Mouse (Mus musculus) heart, adult 9 months (tissue): Measurements from ENCODE around the gene Ndufv3.

Experiments
- DNase-seq, 2 experiments: peaks; one replicate each; pipeline ENCODE4 v3.0.0; 2022; ENCODE audit warnings: low spot score in 2 of 2

Gene Ndufv3

DNA sequence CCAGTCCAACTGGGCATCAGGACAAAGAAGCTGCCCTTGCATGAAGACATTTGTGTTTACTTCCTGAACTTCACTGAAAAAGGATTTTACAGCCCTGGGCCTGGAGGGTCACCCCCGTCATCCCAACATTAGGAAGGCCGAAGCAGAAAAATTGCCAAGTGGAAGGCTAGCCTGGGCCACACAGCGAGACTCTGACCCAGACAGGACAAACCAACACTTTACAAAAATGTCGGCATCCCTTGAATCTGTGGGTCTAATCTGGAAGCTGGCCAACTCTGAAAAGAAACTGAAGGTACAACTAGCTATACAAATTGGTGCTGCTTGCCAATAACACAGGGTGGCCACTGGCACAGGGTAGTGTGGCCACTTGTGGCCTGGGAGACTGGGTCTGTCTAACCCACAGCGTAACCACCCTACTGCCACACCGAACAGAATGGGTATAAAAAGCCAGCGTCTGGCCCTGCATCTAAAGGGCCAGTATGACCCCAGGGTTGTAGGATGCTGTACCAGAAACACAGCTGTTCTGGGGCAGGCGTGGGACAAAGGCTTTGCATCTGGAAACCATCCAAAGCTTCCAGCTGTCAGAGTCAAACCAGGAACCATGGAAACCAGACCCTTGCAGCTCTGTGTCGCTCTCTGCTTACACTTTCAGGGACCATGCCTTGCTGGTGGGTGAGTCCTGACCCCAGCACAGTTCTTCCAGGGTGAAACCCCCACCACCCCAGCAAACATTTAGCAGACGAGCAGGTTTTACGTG is 37.4 kb downstream of the Ndufv3 start:
- DNase-seq, result peak; percentile 68 to 71

DNA sequence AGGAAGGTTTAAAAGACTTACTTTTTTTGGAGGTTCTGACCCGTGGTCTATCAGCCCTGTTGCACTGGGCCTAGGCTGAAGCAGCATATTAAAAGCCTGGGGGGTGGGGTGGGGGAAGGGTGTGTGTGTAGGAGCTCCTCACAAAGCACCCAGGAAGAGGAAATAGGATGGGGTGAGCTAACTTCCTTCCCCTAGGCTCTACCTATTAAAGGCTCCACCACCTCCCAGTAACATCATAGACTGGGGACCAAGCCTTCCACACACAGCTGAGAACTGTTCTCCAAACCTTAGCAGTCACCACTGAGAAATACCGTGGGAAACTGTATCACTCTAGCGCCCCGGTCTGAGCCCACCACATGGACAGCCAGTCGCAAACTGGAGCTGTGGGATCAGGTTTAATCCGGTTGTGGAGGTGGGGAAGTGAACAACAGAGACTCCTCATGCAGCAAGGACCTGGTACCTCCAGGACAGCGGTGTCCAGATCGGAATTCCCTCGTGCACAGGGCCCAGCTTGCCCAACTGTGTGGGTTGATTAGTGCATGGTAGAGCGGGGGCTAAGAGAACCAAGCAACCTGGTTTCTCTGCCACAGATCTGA is 38.1 kb downstream of the Ndufv3 start:
- no peak for DNase-seq

DNA sequence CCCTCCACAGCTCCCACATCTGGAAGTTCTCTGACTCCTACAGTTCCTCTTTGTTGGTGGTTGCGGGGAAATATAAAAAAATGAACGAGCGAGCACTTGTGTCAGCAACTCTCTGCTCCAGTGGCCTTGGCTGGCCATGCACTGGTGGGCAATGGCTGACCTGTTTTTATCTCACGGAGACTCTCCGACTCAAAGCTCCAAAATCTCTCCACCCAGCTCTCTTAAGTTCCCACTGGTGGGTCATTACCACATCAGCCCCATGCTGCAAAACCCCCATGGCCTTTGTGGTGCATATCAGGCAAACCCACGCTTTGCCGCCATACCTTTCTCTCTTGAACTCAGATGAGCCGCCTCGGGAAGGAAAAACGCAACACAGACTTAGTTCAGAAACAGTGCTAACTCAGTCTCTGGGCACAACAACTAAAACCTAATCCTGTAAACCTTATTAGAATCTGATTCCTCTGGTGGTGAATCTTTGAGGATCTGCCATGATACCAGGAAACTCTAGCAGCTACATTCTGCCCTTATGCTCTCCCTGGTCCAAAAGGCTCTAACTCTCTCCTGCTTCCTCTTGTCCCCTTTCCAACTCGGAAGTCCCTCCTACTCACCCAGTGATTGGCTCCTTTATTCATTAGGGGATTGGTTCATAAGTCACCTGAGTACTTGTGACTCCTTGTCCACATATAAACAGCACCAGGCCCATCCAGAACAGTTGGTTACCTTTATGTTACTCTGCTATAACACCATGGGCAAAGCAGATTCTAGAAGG is 39.3 kb downstream of the Ndufv3 start:
- peak in 1 of 2 experiments; percentile 44 for DNase-seq

DNA sequence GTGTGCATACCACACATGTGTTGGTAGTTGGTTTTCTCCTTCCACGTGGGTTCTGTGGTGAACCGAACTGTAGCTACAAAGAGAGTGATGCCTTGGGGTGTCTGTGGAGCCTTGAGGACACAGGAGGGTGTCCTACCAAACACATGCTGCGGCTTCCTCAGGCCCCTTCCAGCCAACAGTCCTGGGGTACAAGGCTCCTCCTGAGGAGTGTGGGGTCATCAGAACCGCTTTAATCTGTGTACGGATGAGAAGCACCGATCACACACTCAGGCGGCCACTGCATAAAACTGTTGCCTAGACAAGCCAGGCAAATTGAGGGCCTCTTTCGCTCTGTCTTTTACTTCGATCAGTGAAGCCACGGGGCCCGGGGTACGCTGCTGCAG is 43.7 kb downstream of the Ndufv3 start:
- peak; percentile 33 to 52 for DNase-seq

DNA sequence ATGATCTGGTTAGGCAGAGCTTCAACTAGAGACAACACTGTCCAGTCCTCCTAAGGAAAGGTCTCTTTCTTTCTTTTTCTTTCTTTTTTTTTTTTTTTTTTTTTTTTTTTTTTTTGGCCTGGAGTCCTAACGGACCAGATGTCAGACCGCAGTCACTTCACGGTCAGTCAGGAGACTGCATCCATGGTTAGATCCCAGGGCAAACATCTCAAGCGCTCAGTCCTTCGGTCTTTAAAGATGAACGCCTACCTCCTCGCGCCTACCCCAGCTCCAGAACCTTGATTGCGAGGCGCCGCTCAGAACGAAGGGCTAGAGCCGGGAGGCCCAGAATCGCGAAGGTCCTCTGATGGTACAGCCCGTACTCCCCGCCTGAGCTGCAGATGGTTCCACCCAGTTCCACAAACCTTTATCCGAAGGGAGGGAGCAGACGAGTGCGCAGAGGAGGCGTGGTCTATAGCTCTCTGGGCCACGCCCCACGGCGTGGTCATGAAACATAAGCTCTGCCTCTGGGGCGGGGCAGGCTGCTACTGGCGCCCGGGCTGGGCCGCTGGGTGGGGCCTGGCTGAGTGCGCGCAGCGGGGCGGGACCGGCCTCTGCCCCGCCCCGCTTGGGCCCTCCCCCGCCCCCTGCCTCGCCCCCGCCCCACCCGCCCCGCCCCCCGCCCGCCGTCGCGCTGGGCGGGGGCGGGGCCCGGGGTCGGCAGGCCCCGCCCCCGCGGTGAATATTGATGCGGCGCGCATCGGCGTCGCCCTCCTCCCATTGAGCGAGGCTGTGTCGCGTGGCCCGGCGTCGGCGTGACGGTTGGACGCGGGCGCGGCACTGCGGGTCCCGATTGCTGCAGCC is 44.3 kb downstream of the Ndufv3 start, which contains the start of gene Pknox1:
Gene Pknox1 (plus strand): TSS at position 720 of the 843 bp plus-strand sequence.
- peak; percentile 97 to 99 for DNase-seq

DNA sequence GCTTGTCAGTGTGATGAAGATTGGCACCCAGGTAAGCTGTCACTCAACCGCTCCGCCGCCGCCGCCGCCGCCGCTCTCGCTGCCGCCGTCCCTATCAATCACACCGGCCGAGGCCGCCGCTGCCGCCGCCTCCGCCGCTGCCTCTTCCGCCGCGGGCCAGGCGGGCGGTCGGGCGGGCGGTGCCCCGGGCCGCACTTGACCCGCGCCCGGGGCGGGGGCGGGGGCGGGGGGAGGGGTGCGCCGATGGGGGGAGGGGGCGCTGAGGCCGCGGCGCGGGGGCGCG is 44.9 kb downstream of the Ndufv3 start:
- DNase-seq, result no peak

DNA sequence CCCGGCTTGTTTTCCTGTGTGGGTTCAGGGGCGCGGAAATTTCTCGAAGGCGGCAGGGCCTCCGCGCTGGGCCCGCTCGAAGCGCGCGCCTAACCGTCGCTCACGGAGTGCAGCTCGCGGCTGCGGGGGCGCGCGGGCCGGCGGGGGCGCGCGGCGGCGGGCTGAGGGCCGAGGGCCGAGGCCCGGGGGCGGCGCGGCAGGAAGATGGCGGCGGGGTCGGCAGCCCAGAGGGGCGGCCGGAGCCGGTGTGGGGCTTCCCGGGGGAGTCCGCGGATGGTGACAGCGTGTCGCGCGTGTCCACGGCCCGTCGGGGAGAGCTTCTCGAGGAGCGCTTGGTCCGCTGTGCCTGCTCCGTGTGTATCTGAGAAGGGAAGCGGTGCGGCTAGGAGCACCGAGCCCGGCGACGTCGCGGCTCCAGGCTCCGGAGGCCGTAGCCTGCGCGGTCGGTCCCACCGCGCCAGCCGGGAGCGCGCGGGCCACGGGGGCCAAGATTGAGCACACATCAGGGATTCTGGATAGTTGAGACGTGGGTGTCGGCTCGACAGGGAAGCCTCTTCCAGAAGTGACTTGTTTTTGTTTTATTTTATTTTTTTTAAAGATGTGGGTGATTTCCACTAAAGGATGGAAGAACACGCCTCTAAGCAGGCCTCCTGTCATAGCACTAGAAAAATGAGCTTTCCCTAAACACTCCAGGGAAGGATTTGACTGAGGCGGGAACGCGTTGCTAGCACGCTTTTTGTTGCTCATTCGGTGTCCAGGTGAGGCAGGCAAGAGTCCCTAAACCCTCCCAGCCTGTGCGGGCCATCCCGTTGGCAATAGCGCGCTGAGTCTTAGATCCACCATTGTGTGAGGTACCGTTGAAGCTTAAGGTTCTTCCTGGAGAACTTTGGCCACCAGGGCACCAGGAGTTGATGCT is 45.5 kb downstream of the Ndufv3 start:
- DNase-seq, result peak; percentile 59 to 66

DNA sequence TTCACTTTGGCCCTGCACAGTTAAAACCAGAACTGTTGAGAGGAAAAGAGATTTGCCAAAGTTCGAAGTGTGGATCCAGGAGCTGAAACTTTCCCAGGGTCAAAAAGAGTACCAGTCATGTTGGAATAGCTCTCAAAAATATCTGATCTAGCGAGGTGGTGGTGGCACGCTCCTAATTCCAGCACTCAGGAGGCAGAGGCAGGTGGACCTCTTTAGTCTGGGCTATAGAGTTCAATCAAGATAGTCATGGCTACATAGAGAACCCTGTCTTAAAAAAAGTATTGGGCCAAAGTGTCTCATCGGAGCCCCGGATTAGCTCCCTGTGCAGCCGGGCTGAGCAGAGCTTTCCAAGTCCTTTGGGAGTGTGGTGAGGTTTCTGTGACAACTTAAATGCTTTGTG is 46.4 kb downstream of the Ndufv3 start:
- DNase-seq, result no peak

DNA sequence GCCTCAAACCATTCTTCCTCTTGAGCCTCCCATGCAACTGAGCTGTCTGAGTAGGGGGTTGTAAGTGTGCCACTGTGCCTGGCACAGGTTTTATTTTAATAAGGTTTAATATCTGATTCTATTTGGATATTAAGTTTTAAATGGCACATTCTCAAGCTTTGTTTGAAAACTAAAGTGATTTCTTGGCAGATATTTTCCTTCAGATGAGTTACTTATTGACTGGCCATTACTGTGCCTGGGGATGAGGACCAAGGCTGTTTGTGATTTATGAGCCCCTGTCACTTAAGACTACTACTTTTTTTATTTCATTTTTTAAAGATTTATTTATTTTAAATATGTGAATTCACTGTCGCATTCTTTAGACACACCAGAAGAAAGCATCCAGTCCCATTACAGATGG is 49.8 kb downstream of the Ndufv3 start:
- no peak for DNase-seq

DNA sequence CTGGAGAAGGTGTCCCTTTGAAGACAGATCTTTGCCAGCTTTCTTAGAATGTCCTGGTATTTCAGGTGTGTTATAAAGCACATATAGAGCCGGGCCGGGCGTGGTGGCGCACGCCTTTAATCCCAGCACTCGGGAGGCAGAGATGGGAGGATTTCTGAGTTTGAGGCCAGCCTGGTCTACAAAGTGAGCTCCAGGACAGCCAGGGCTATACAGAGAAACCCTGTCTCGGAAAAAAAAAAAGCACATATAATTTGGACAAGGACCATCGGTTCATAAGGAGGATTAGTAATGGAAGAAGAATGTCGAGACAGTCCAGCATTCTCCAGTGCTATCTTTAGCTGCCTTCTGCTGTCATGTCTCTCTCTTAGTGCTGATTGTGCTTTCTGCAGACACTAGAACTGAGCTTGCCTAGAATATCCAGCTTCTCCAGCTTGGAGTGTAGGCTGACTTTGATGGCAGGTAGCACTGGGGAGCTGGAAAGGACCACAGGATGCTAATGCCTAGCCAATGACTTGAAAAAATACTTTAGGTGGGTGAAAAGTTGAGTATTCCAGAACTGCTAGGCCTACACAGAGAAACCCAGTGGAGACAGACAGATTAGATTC is 50.5 kb downstream of the Ndufv3 start:
- no peak for DNase-seq

DNA sequence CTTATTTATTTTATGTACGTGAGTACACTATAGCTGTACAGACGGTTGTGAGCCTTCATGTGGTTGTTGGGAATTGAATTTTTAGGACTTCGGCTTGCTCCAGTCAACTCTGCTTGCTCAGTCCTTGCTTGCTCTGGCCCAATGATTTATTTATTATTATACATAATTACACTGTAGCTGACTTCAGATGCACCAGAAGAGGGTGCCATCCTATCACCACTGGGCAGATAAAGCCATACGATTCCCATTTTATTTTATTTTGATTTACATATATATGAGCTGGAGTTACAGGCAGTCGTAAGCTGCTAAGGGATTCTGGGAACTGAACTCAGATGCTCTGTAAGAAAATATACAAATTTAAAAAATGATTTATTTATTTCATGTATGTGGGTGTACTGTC is 51.8 kb downstream of the Ndufv3 start:
- DNase-seq, result no peak

DNA sequence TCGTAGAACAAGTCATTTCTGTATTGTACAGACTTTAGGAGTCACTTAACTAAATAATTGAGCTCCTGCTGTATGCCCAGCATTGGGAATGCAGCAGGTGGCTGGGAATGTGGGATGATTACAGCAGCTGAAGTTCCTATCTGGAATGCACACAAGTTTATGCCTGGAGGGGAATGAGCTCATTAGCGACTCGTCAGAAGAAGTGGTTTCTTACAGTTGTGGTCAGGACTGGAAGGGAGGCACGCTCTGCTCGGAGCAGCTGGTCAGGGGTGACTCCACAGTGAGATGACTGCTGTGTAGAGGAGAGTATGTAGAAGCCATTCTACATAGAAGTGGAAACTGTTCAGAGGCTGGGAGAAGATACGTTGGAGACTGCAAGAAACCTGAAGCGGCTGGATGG is 54.7 kb downstream of the Ndufv3 start:
- no peak for DNase-seq

DNA sequence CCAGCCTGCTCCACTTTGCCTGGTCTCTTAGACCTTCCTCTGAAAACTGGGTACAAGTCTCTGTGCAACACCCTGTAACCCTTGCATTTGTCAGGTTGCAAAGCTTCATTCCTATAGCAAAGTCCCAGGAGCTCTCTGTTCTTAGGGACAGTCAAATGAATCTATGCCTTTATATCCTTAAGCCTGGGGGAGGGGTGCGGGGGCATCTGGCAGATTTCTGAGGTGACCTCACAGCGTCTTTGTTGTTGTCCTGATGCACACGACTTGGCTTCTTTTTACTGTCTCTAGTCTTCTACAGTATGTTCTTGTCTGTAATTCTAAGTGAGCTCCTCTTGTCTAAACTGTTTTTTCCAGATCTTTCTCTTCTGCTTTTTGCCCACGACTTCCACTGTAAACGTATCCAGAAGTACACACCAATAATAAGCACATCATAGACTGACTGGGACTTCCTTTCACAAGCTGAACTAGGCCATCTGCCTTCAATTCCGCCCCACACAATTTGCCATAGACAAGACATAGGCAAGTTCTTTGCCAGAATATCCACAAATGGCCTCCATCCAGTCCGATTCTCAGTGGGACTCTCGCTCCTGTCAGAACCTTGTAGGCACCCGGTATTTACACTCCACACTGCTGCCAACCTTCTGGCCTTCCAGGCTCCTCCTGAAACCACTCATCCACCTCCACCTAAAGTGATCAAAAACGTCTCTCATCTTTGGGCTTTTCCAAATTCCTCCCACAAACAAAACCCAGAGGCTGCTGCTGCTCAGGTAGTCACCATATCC is 56.7 kb downstream of the Ndufv3 start:
- no peak for DNase-seq

DNA sequence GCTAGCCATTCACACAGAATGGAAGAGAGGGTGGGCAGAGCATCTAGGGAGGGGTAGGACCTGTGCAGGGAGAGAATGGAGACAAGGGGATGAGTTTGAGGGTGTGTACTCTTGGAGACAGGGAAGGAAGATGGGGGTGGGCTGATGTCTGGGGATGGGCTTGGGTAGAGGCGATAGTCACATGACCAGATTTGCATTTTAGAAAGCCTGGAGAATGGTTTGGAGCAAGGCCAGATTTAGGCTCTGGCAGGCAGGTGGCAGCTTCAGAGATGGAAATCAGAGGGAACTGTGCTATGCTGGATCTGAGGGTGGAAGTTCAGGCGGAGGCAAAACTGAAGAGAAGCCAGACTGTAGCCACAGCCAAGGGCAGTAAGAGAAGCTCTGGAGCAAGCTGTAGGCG is 60.4 kb downstream of the Ndufv3 start:
- no peak for DNase-seq
